Mouse (Mus musculus): ENCODE measurements around the gene Btbd35f26.
"Not testable (repeated sequence)": the region's sequence is repeated elsewhere in the genome, so short reads cannot be mapped to it uniquely, and the experiment has no call there.

The Btbd35f26 gene

GRCm38 (mm10) chrX:31336154-31336553, at the start of gene Btbd35f26:
TSS of gene Btbd35f26 (plus strand) at chrX:31336454.
- CTCF ChIA-PET: not testable (repeated sequence)

GRCm38 (mm10) chrX:31341924-31342323, 5.7 kb downstream of the Btbd35f26 start:
- CTCF ChIA-PET: not testable (repeated sequence)

GRCm38 (mm10) chrX:31383818-31384217, 47.6 kb downstream of the Btbd35f26 start, which contains the start of gene Btbd35f19:
TSS of gene Btbd35f19 (minus strand) at chrX:31383918.
- CTCF ChIA-PET: not testable (repeated sequence)

All from spleen, embryonic (tissue).